Mouse (Mus musculus): ENCODE measurements around the gene Nelfa.
"Not testable (repeated sequence)": the region's sequence is repeated elsewhere in the genome, so short reads cannot be mapped to it uniquely, and the experiment has no call there.

DNA sequence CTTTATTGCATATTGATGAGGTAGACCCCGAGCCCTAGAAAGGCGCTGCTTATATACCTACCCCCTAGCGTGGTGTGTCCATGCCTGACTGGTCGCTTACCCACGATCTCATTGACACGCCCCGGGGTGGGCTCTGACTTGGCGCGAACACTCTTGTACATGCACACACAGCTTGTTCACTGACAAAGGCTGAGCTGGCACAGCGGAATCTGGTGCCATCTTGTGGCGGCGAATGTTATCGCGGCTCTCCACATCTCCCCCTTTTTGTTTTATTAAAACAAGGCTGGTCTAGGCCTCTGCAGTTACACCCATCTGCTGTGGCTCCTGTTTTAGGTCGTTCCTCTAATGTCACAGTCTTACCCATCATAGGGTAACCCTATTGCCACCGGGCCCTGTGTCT lies 10.8 kb upstream of the Nelfa start:
- TF ChIP-seq MAFK (IDR thresholded peaks at IDR 0.05; ENCODE audit: insufficient read depth, low read depth, low read length); CHD2 (IDR thresholded peaks at IDR 0.05; ENCODE audit: low read depth, low read length); ZC3H11A (IDR thresholded peaks at IDR 0.05; ENCODE audit: borderline replicate concordance, low read depth, low read length); ZNF384 (IDR thresholded peaks at IDR 0.05; ENCODE audit: low read depth, low read length): not testable (repeated sequence)
